Mouse (Mus musculus) CH12.LX (cell line): Measurements from ENCODE around the gene Casr.

ENCODE experiments used
- CTCF ChIP-seq, 2 experiments: IDR thresholded peaks in 1 of 2; conservative IDR thresholded peaks in 1 of 2; 2 replicates each; pipeline ENCODE4 v1.5.1; 2011 to 2012; ENCODE audit warnings: low read depth in 2 of 2, low read length in 2 of 2, improper control_type of control experiment in 1 of 2, inconsistent platforms in 1 of 2, mild to moderate bottlenecking in 1 of 2, moderate library complexity in 1 of 2
- EP300 ChIP-seq: IDR thresholded peaks from 2 replicates; pipeline ENCODE4 v1.6.1; 2011; ENCODE audit warnings: low read length, improper control_type of control experiment
- ETS1 ChIP-seq: conservative IDR thresholded peaks from 2 replicates; pipeline ENCODE4 v1.6.1; 2012; ENCODE audit warnings: low read depth, mild to moderate bottlenecking, inconsistent platforms, low read length, improper control_type of control experiment, moderate library complexity
- KAT2A ChIP-seq: IDR thresholded peaks from 2 replicates; pipeline ENCODE4 v1.6.1; 2012; ENCODE audit warnings: low read length, improper control_type of control experiment, inconsistent platforms; ENCODE audit not compliant: insufficient replicate concordance
- MAZ ChIP-seq: IDR thresholded peaks from 2 replicates; pipeline ENCODE4 v1.6.1; 2012; ENCODE audit warnings: low read depth, mild to moderate bottlenecking, inconsistent platforms, low read length, improper control_type of control experiment, moderate library complexity
- MXI1 ChIP-seq: IDR thresholded peaks from 2 replicates; pipeline ENCODE4 v1.6.1; 2011; ENCODE audit warnings: mild to moderate bottlenecking, low read depth, low read length, improper control_type of control experiment
- POLR2AphosphoS2 ChIP-seq: IDR thresholded peaks from 2 replicates; pipeline ENCODE4 v1.6.1; 2011; ENCODE audit warnings: low read depth, low read length, improper control_type of control experiment
- RCOR1 ChIP-seq: conservative IDR thresholded peaks from 2 replicates; pipeline ENCODE4 v1.6.1; 2012; ENCODE audit warnings: low read depth, mild to moderate bottlenecking, inconsistent platforms, low read length, improper control_type of control experiment
- SMC3 ChIP-seq: IDR thresholded peaks from 2 replicates; pipeline ENCODE4 v1.6.1; 2011; ENCODE audit warnings: low read depth, low read length, improper control_type of control experiment

- TF ChIP-seq ETS1 (no peak), POLR2AphosphoS2 (no peak), CTCF (conservative IDR thresholded peaks at IDR 0.05 in 1 of 2, IDR thresholded peaks at IDR 0.05 in 1 of 2; ENCODE audit: low read depth in 2 of 2, low read length in 2 of 2) (no peak), EP300 (no peak), SMC3 (no peak), MXI1 (no peak), RCOR1 (no peak), KAT2A (no peak), MAZ (no peak)
Measured at GRCm38 (mm10) chr16:36471066-36471633, 90.8 kb downstream of the Casr start.
